Mouse (Mus musculus): ENCODE results near the gene Ndufa9. TPM values are rescaled to one million over a fixed set of nuclear protein-coding genes. Genes with fewer than 3 reads are reported as not detected.

The Ndufa9 gene
- polyA plus RNA-seq (2015; fragmentation: Nextera tagmentation; extraction: Ambion mirVana) = 423 and 433 TPM in 2 replicates

DNA sequence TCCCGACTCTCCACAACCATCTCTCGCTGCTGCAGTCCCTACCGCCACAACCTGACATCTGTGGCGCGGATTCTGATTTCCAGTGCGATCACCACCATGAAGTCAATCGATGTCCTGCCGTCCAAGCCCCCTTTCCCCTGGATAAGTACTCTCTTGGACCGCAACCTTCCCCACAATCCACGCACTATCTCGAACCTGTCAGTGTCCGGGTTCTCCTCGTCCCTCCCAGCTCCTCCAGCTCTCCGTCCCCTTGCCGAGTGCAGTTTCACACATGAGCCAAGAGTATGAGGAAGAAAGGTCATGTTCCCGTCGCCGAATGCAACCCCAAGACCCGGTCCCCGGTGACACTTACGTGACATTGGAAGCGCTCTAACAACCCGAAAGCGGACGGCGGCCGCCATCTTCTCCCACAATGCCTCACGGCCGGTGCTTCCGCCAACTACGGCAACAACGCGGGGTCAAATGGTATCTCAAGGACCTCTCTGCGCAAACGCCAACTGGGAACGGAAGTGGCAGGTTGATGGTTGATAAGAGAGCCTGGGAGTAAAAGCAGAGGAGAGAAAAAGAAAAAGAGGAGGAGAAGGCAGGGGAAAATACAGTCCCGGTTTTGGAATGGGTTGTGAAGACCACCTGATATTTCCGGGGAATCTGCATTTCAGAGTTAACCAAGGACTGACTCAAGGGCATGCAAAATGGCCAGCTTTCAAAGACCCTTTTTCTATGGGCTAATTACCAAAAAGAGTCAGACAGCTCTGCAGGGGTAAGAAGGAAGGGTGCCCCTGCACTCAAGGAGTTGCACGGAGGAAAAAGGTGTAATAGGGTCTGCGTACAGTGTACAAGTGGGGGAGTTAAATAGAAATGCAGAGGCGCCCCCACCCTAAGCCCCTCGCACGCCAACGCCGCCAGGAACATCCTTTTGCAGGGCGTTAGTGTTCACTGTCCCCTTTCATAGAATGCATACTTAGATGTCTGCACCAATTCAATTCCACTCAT is at the start of gene Ndufa9:
Gene Ndufa9 (minus strand): TSS at position 425 of the 993 bp plus-strand sequence.
- H3K27me3 ChIP-seq (ENCODE audit: control insufficient read depth, insufficient read depth, low read length) = peaks cover 6% of the 10 kb centered on the region
- peaks cover 7% of the 10 kb centered on the region for H3K36me3 ChIP-seq (ENCODE audit: control insufficient read depth, insufficient read depth)
- peak within 1 kb of the TSS; percentile 75 for H3K4me3 ChIP-seq (ENCODE audit: low read length)
- peaks cover 14% of the 10 kb centered on the region for H3K4me1 ChIP-seq (ENCODE audit: control insufficient read depth, insufficient read depth, low read length)
- ATAC-seq (replicated peaks; ENCODE audit: extremely low read depth, insufficient read depth, low FRiP score) = peak; percentile 92
- peak within 1 kb of the TSS; percentile 50; the same call in 1 of the 2 replicates for H3K27ac ChIP-seq (ENCODE audit: low read length)
- 5% methylated on average over 46 of the region's 46 CpGs for WGBS
- no peaks in the 10 kb centered on the region for H3K9me3 ChIP-seq (replicated peaks; ENCODE audit: control insufficient read depth, low read length)
- peak within 1 kb of the TSS; percentile 76 for H3K9ac ChIP-seq (ENCODE audit: low read length)
- peak within 1 kb of the TSS; percentile 90 for H3K4me2 ChIP-seq (ENCODE audit: low read depth, low read length)

DNA sequence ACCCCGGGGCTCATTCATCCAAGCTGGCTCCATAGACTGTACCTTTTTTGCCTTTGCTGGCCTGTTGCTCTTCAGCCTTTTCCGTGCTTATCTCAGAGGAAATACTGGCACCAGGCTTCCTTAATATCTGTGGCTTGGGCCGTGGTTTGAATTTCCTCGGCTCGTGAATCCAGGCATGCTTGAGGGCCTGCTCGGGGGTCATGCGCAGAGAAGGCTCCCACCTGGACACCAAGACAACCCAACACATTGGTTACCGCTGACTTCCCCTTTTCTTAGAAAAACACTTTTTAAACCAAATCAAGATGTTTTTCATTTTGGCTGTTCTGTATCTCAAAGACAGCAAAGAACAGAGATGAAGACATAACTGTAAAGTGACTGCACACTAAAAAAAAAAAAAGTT is 28.2 kb upstream of the Ndufa9 start:
- H3K9me3 ChIP-seq (replicated peaks; ENCODE audit: control insufficient read depth, low read length) = no peaks in the 10 kb centered on the region
- H3K36me3 ChIP-seq (ENCODE audit: control insufficient read depth, insufficient read depth) = no peaks in the 10 kb centered on the region
- H3K27ac ChIP-seq (ENCODE audit: low read length) = no peak overlapping the region
- 0 out of 2 replicates have a peak, but pooled peaks cover 2% of the 10 kb centered on the region for H3K27me3 ChIP-seq (ENCODE audit: control insufficient read depth, insufficient read depth, low read length)
- WGBS = 66% methylated on average over 8 of the region's 8 CpGs
- H3K4me3 ChIP-seq (ENCODE audit: low read length) = no peak overlapping the region
- no peak overlapping the region for H3K9ac ChIP-seq (ENCODE audit: low read length)
- H3K4me2 ChIP-seq (ENCODE audit: low read depth, low read length) = no peak overlapping the region
- ATAC-seq (replicated peaks; ENCODE audit: extremely low read depth, insufficient read depth, low FRiP score) = no peak
- no peaks in the 10 kb centered on the region for H3K4me1 ChIP-seq (ENCODE audit: control insufficient read depth, insufficient read depth, low read length)

GRCm38 (mm10) chr6:126852881-126853280 is 3.9 kb upstream of the Ndufa9 start, which contains the start of gene Akap3:
Gene Akap3 (plus strand): TSS chr6:126853098.
- Histone ChIP-seq H3K36me3 (ENCODE audit: control insufficient read depth, insufficient read depth) (no peaks in the 10 kb centered on the region), H3K4me3 (ENCODE audit: low read length) (no peak within 1 kb of the TSS), H3K27me3 (ENCODE audit: control insufficient read depth, insufficient read depth, low read length) (peaks cover 6% of the 10 kb centered on the region), H3K9ac (ENCODE audit: low read length) (no peak within 1 kb of the TSS), H3K9me3 (replicated peaks; ENCODE audit: control insufficient read depth, low read length) (no peaks in the 10 kb centered on the region), H3K27ac (ENCODE audit: low read length) (no peak within 1 kb of the TSS), H3K4me2 (ENCODE audit: low read depth, low read length) (no peak within 1 kb of the TSS), H3K4me1 (ENCODE audit: control insufficient read depth, insufficient read depth, low read length) (peaks cover 8% of the 10 kb centered on the region)
- no peak for ATAC-seq (replicated peaks; ENCODE audit: extremely low read depth, insufficient read depth, low FRiP score)

- no peak overlapping the region for H3K9ac ChIP-seq (ENCODE audit: low read length)
- H3K36me3 ChIP-seq (ENCODE audit: control insufficient read depth, insufficient read depth) = peaks cover 69% of the 10 kb centered on the region
- no peaks in the 10 kb centered on the region for H3K9me3 ChIP-seq (replicated peaks; ENCODE audit: control insufficient read depth, low read length)
- no peaks in the 10 kb centered on the region for H3K4me1 ChIP-seq (ENCODE audit: control insufficient read depth, insufficient read depth, low read length)
- ATAC-seq (replicated peaks; ENCODE audit: extremely low read depth, insufficient read depth, low FRiP score) = no peak
- WGBS = 71% methylated on average over 8 of the region's 8 CpGs
- no peak overlapping the region for H3K4me3 ChIP-seq (ENCODE audit: low read length)
- no peak overlapping the region for H3K27ac ChIP-seq (ENCODE audit: low read length)
- no peak overlapping the region for H3K4me2 ChIP-seq (ENCODE audit: low read depth, low read length)
- H3K27me3 ChIP-seq (ENCODE audit: control insufficient read depth, insufficient read depth, low read length) = no peaks in the 10 kb centered on the region
These were observed 12.3 kb downstream of the Ndufa9 start for GRCm38 (mm10) chr6:126836628-126837027.

- Histone ChIP-seq H3K4me1 (ENCODE audit: control insufficient read depth, insufficient read depth, low read length) (no peaks in the 10 kb centered on the region), H3K36me3 (ENCODE audit: control insufficient read depth, insufficient read depth) (peaks cover 75% of the 10 kb centered on the region), H3K9ac (ENCODE audit: low read length) (no peak overlapping the region), H3K4me2 (ENCODE audit: low read depth, low read length) (no peak overlapping the region), H3K9me3 (replicated peaks; ENCODE audit: control insufficient read depth, low read length) (no peaks in the 10 kb centered on the region), H3K27ac (ENCODE audit: low read length) (no peak overlapping the region), H3K4me3 (ENCODE audit: low read length) (no peak overlapping the region), H3K27me3 (ENCODE audit: control insufficient read depth, insufficient read depth, low read length) (no peaks in the 10 kb centered on the region)
- 75% methylated on average over 3 of the region's 3 CpGs for WGBS
- no peak for ATAC-seq (replicated peaks; ENCODE audit: extremely low read depth, insufficient read depth, low FRiP score)
These were observed 25.8 kb downstream of the Ndufa9 start for GRCm38 (mm10) chr6:126823087-126823486.

DNA sequence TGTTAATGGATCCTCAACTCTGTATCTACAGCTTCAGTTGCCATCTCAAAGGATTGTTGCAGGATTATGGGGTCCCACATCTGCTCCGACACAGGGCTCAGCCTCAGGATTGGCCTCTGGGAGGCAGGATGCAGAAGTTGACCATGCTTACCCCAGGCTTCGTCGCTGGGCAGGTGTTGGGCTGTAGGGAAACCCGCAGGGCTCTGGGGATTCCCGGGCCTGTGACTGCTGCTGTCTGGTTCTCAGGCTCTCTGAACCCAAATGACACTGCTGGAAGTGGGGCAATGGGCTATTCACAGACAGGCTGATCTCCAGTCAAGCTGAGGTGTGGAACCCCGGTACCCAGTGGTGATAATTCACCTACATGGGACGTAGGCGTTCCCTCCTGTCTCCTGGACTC is 32.6 kb downstream of the Ndufa9 start:
- Histone ChIP-seq H3K36me3 (ENCODE audit: control insufficient read depth, insufficient read depth) (peaks cover 18% of the 10 kb centered on the region), H3K4me3 (ENCODE audit: low read length) (no peak overlapping the region), H3K27ac (ENCODE audit: low read length) (no peak overlapping the region), H3K27me3 (ENCODE audit: control insufficient read depth, insufficient read depth, low read length) (no peaks in the 10 kb centered on the region), H3K9me3 (replicated peaks; ENCODE audit: control insufficient read depth, low read length) (no peaks in the 10 kb centered on the region), H3K4me2 (ENCODE audit: low read depth, low read length) (no peak overlapping the region), H3K4me1 (ENCODE audit: control insufficient read depth, insufficient read depth, low read length) (no peaks in the 10 kb centered on the region), H3K9ac (ENCODE audit: low read length) (no peak overlapping the region)
- no peak for ATAC-seq (replicated peaks; ENCODE audit: extremely low read depth, insufficient read depth, low FRiP score)
- 87% methylated on average over 8 of the region's 8 CpGs for WGBS

DNA sequence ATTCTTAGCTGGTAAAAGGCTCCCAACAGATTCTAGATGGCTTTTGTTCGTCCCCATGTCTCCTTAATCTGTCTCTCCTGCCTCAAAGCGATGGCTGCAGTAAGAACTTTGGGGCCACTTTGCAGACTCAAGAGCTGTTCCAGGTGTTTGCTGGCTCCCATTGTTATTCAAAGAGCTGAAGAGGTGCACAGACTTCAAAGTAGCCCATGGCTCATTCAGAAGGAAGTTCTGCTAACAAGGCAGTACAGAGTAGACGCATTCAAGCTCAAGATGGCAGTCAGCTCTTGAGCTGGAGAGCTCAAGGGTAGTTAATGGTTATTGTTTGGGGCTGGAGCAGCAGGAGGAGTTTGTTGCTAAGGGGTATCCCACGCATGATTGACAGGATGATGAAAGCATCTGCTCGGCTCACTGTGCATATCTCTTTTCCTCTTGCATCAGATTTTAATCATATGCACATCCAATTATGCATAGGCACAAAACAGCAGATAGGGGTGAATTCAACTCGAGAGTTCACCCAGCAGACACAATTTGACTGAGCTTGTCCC is 33.7 kb downstream of the Ndufa9 start:
- Histone ChIP-seq H3K27ac (ENCODE audit: low read length) (no peak overlapping the region), H3K4me2 (ENCODE audit: low read depth, low read length) (no peak overlapping the region), H3K4me1 (ENCODE audit: control insufficient read depth, insufficient read depth, low read length) (no peaks in the 10 kb centered on the region), H3K9me3 (replicated peaks; ENCODE audit: control insufficient read depth, low read length) (no peaks in the 10 kb centered on the region), H3K36me3 (ENCODE audit: control insufficient read depth, insufficient read depth) (peaks cover 9% of the 10 kb centered on the region), H3K9ac (ENCODE audit: low read length) (no peak overlapping the region), H3K27me3 (ENCODE audit: control insufficient read depth, insufficient read depth, low read length) (no peaks in the 10 kb centered on the region), H3K4me3 (ENCODE audit: low read length) (no peak overlapping the region)
- no peak for ATAC-seq (replicated peaks; ENCODE audit: extremely low read depth, insufficient read depth, low FRiP score)
- 72% methylated on average over 6 of the region's 6 CpGs for WGBS

DNA sequence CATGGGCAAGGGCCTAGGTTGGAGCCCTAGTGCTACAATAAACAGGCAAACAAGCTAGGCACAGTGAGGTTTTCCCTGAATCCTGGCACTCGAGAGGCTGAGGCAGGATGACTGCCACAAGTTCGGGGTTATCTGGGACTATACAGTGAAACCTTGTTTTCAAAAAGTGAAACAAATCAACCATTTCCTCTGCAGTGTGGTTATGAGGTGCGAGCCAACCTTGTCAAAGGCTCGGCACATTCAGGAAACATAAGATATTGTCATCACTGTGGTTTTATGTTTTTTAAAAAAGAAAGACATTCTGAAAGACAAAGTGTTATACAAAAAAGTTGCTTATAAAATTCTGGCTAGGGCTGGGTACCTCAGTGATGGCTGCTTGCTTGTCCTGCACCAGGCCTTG is 37.5 kb downstream of the Ndufa9 start:
- Histone ChIP-seq H3K36me3 (ENCODE audit: control insufficient read depth, insufficient read depth) (no peaks in the 10 kb centered on the region), H3K27ac (ENCODE audit: low read length) (no peak overlapping the region), H3K9ac (ENCODE audit: low read length) (no peak overlapping the region), H3K9me3 (replicated peaks; ENCODE audit: control insufficient read depth, low read length) (no peaks in the 10 kb centered on the region), H3K4me2 (ENCODE audit: low read depth, low read length) (no peak overlapping the region), H3K4me3 (ENCODE audit: low read length) (no peak overlapping the region), H3K4me1 (ENCODE audit: control insufficient read depth, insufficient read depth, low read length) (no peaks in the 10 kb centered on the region), H3K27me3 (ENCODE audit: control insufficient read depth, insufficient read depth, low read length) (no peaks in the 10 kb centered on the region)
- WGBS = 68% methylated on average over 4 of the region's 4 CpGs
- ATAC-seq (replicated peaks; ENCODE audit: extremely low read depth, insufficient read depth, low FRiP score) = no peak

- WGBS = 78% methylated on average over 8 of the region's 8 CpGs
These were observed 40.4 kb downstream of the Ndufa9 start for GRCm38 (mm10) chr6:126808561-126808960.

More at GRCm38 (mm10) chr6:126808561-126808960, 40.4 kb downstream of the Ndufa9 start:
- no peaks in the 10 kb centered on the region for H3K9me3 ChIP-seq (replicated peaks; ENCODE audit: control insufficient read depth, low read length)
- no peak overlapping the region for H3K4me3 ChIP-seq (ENCODE audit: low read length)
- no peaks in the 10 kb centered on the region for H3K36me3 ChIP-seq (ENCODE audit: control insufficient read depth, insufficient read depth)
- H3K4me2 ChIP-seq (ENCODE audit: low read depth, low read length) = no peak overlapping the region
- no peak for ATAC-seq (replicated peaks; ENCODE audit: extremely low read depth, insufficient read depth, low FRiP score)
- H3K27me3 ChIP-seq (ENCODE audit: control insufficient read depth, insufficient read depth, low read length) = no peaks in the 10 kb centered on the region
- H3K4me1 ChIP-seq (ENCODE audit: control insufficient read depth, insufficient read depth, low read length) = no peaks in the 10 kb centered on the region
- H3K9ac ChIP-seq (ENCODE audit: low read length) = no peak overlapping the region
- H3K27ac ChIP-seq (ENCODE audit: low read length) = no peak overlapping the region
